Mouse (Mus musculus) limb, embryonic 11.5 days (tissue): ENCODE measurements around the gene St5. TPM values are rescaled to one million over a fixed set of nuclear protein-coding genes. Genes with fewer than 3 reads are reported as not detected.

Source experiments
- ATAC-seq: fragments of 200-750 bp; cut with Nextera tagmentation; 2 replicates; pipeline ENCODE4 v1.8.0; 2017; ENCODE audit warnings: low read depth; ENCODE audit not compliant: insufficient number of reproducible peaks, low FRiP score, low TSS enrichment
- DNase-seq: peaks from one replicate; pipeline ENCODE4 v3.0.0-alpha.2; 2015; ENCODE audit warnings: low spot score
- H3K27ac ChIP-seq: fragments of 300-500 bp; sonication (generic); replicated peaks from 2 replicates; pipeline ENCODE4 v1.5.1; 2014; ENCODE audit warnings: low read depth, mild to moderate bottlenecking, low read length
- H3K27me3 ChIP-seq: fragments of 300-500 bp; sonication (generic); 2 replicates; pipeline ENCODE4 v1.6.1; 2014; ENCODE audit warnings: mild to moderate bottlenecking, low read length, mixed read lengths; ENCODE audit not compliant: control insufficient read depth, insufficient read depth
- H3K36me3 ChIP-seq: fragments of 300-500 bp; sonication (generic); 2 replicates; pipeline ENCODE4 v1.6.1; 2014; ENCODE audit warnings: mild to moderate bottlenecking, low read length, moderate library complexity, mixed read lengths; ENCODE audit not compliant: control insufficient read depth, insufficient read depth
- H3K4me1 ChIP-seq: fragments of 300-500 bp; sonication (generic); 2 replicates; pipeline ENCODE4 v1.6.1; 2014; ENCODE audit warnings: low read length, mixed read lengths; ENCODE audit not compliant: control insufficient read depth, insufficient read depth
- H3K4me2 ChIP-seq: fragments of 300-500 bp; sonication (generic); 2 replicates; pipeline ENCODE4 v1.6.1; 2014; ENCODE audit warnings: low read depth, mild to moderate bottlenecking, moderate library complexity; ENCODE audit not compliant: severe bottlenecking
- H3K4me3 ChIP-seq: fragments of 300-500 bp; sonication (generic); 2 replicates; pipeline ENCODE4 v1.5.1; 2014; ENCODE audit warnings: low read depth, low read length
- H3K9ac ChIP-seq: fragments of 300-500 bp; sonication (generic); 2 replicates; pipeline ENCODE4 v1.6.1; 2014; ENCODE audit warnings: mild to moderate bottlenecking, low read length
- H3K9me3 ChIP-seq: fragments of 300-500 bp; sonication (generic); 2 replicates; pipeline ENCODE4 v1.6.1; 2016; ENCODE audit warnings: low read length; ENCODE audit not compliant: control insufficient read depth
- WGBS: fragments of 180-500 bp; shearing (Covaris S2); extraction: QIAGEN DNeasy Blood & Tissue Kit; methylation state at CpG from one replicate; pipeline ENCODE4 v1.1.7; 2014; 5-methylcytosine and 5-hydroxymethylcytosine counted together
- polyA plus RNA-seq: library from polyadenylated mRNA; unstranded; fragments of >200 nt; fragmentation: Nextera tagmentation; extraction: Ambion mirVana; gene quantifications from 2 replicates; pipeline ENCODE4 v1.2.1, GENCODE M21; 2014

St5 gene
- polyA plus RNA-seq, 1 experiment from 2014 or later = 52.3 TPM

DNA sequence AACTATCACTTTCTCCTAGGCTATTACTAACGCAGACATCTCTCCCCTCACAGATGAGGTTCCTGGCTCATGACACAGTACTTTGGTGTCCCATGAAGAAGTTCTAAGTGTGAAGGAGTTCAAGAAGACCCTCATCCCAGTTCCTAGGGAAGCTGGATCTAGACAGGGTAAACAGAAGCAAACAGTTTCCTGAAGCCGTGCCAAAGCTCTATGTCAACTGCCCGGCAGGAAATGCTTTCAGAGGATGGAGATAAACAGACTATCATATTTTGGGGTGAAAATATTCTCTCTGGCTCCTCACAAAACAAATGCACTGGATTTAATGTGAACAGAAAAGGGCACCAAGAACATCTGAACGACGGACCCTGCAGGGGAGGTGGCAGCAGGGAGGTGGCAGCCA lies 12.4 kb downstream of the St5 start:
- ATAC-seq = no peak
- DNase-seq = no peak
- Histone ChIP-seq H3K9ac (no peak overlapping the region), H3K4me1 (no peaks in the 10 kb centered on the region), H3K9me3 (no peaks in the 10 kb centered on the region), H3K4me3 (no peak overlapping the region), H3K27me3 (no peaks in the 10 kb centered on the region), H3K4me2 (no peak overlapping the region), H3K27ac (no peak overlapping the region), H3K36me3 (no peaks in the 10 kb centered on the region)
- WGBS = 91% methylated on average over 5 of the region's 5 CpGs

DNA sequence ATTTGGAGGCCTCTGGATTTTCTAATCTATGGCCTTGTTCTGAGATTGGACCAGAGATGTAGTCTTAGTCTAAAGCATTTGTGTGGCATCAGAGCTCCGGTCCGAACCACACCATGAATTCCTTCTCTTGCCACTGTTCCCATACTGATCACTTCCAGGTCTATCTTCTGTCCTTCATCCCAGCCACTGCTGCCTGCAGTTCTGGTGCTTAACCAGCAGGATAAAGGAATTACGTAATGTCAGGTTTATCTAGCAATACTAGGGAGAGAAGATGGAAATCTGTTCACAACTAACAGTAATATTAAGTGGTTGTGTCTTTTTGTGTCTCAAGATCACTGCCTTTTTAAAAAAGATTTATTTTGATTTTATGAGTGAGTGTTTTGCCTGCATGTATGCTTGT lies 13.3 kb downstream of the St5 start:
- ATAC-seq (no peak), DNase-seq (no peak)
- H3K4me1 ChIP-seq = no peaks in the 10 kb centered on the region
- H3K27ac ChIP-seq = no peak overlapping the region
- H3K27me3 ChIP-seq = no peaks in the 10 kb centered on the region
- WGBS = 89% methylated on average over 3 of the region's 3 CpGs
- no peaks in the 10 kb centered on the region for H3K36me3 ChIP-seq
- no peak overlapping the region for H3K9ac ChIP-seq
- no peaks in the 10 kb centered on the region for H3K9me3 ChIP-seq
- no peak overlapping the region for H3K4me2 ChIP-seq
- H3K4me3 ChIP-seq = no peak overlapping the region

DNA sequence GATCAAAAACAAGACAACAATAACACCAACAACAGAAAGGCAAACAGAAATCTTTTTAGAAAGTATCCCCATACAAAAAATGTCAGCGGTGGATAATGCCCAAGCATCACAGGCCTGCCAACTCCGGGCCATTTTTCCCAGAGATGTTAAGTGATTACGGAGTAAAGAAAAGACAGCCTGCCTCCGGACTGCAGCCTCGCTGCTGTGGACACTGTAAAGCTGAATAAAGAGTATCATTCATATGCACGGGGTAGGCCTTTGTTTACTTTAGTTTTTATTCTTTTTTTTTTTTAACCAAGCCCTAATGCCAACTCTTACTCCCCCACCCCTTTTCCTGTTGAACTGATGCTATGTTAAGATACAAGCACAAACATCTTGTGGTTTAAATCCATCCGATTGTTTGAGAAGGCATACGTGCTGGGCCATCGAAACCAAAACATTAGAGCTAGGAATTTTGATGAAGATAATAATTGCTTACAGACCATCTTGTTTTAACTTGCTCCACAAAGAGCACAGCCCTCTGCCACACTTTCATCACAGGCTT lies 16.7 kb downstream of the St5 start:
- ATAC-seq (no peak), DNase-seq (no peak)
- Histone ChIP-seq H3K4me3 (no peak overlapping the region), H3K27me3 (no peaks in the 10 kb centered on the region), H3K4me2 (no peak overlapping the region), H3K36me3 (no peaks in the 10 kb centered on the region), H3K27ac (no peak overlapping the region), H3K9me3 (no peaks in the 10 kb centered on the region), H3K4me1 (no peaks in the 10 kb centered on the region), H3K9ac (no peak overlapping the region)
- WGBS = 59% methylated on average over 9 of the region's 9 CpGs

DNA sequence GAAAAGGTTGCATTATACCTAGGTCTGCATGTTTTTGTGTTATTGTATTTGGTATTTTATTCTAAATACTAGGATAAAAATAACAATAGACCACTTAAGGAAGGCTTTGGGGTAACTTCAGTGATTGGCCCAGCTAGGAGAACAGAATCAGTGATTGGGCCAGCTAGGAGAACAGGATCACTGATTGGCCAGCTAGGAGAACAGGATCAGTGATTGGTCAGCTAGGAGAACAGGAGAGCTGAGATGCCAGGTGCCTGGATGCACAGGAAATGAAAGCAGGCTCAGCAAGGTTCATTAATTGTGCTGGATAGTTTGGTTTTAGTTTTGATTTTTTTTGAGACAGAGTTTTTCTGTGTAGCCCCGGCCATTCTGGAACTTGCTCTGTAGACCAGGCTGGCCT lies 22.5 kb downstream of the St5 start:
- 89% methylated on average over 1 of the region's 1 CpGs for WGBS
- H3K27ac ChIP-seq = no peak overlapping the region
- H3K36me3 ChIP-seq = no peaks in the 10 kb centered on the region
- no peak overlapping the region for H3K9ac ChIP-seq
- H3K4me3 ChIP-seq = no peak overlapping the region
- no peaks in the 10 kb centered on the region for H3K27me3 ChIP-seq
- H3K4me2 ChIP-seq = no peak overlapping the region
- no peaks in the 10 kb centered on the region for H3K9me3 ChIP-seq
- H3K4me1 ChIP-seq = no peaks in the 10 kb centered on the region
- ATAC-seq = no peak
- DNase-seq = no peak

DNA sequence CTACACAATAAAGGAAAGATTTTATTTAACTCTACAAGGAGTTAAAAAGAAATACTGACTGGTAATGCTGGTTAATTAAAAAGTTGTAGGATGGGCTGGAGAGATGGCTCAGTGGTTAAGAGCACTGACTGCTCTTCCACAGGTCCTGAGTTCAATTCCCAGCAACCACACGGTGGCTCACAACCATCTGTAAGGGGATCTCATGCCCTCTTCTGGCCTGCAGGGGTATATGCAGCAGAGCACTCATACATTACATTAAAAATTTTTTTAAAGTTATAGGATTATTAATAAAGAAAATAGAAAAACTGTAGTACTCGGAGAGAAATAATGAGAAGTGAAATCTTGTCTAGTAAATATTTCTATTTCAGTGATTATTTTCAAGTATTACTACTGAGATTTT lies 23.1 kb downstream of the St5 start:
- Histone ChIP-seq H3K9me3 (no peaks in the 10 kb centered on the region), H3K4me3 (no peak overlapping the region), H3K4me2 (no peak overlapping the region), H3K9ac (no peak overlapping the region), H3K36me3 (no peaks in the 10 kb centered on the region), H3K27ac (no peak overlapping the region), H3K4me1 (no peaks in the 10 kb centered on the region), H3K27me3 (no peaks in the 10 kb centered on the region)
- WGBS = 90% methylated on average over 2 of the region's 2 CpGs
- no peak for ATAC-seq
- DNase-seq = no peak

DNA sequence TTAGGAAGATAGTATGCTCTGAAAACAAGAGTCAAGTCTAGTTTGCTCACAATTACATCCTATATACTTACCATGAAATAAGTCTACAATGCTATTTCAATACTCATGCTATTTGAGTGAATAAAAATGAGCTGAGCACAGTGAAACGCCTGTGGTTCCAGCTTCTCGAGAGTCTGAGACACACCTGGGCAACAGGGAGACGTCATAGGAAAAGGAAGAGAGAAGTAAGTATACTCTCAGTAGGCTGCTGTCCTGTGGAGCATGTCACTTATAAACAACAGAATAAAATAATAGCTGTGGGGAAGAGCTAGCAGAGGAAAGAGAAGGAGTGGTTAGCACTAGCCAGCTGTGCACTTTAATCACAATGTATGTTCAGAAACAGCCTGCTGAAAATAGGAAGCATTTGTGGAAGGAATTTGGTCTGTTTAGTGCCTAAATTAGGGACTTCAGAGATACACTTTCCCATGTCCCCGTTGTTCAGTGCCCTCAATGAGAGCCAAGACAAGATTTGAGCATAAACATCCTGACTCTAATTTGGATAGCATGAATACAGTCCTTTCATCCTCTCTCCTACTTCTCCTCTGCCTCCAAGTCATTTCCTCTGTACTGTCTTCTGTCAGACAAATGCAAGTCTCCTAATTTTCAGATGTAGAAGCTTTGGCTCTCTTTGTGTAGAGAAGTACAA lies 28.3 kb downstream of the St5 start:
- no peak overlapping the region for H3K4me3 ChIP-seq
- no peak overlapping the region for H3K4me2 ChIP-seq
- H3K9ac ChIP-seq = no peak overlapping the region
- no peak for DNase-seq
- no peaks in the 10 kb centered on the region for H3K36me3 ChIP-seq
- H3K4me1 ChIP-seq = peaks cover under 1% of the 10 kb centered on the region; the same call in 1 of the 2 replicates
- no peaks in the 10 kb centered on the region for H3K9me3 ChIP-seq
- ATAC-seq = no peak
- H3K27me3 ChIP-seq = no peaks in the 10 kb centered on the region
- WGBS = 67% methylated on average over 4 of the region's 4 CpGs
- H3K27ac ChIP-seq = no peak overlapping the region

DNA sequence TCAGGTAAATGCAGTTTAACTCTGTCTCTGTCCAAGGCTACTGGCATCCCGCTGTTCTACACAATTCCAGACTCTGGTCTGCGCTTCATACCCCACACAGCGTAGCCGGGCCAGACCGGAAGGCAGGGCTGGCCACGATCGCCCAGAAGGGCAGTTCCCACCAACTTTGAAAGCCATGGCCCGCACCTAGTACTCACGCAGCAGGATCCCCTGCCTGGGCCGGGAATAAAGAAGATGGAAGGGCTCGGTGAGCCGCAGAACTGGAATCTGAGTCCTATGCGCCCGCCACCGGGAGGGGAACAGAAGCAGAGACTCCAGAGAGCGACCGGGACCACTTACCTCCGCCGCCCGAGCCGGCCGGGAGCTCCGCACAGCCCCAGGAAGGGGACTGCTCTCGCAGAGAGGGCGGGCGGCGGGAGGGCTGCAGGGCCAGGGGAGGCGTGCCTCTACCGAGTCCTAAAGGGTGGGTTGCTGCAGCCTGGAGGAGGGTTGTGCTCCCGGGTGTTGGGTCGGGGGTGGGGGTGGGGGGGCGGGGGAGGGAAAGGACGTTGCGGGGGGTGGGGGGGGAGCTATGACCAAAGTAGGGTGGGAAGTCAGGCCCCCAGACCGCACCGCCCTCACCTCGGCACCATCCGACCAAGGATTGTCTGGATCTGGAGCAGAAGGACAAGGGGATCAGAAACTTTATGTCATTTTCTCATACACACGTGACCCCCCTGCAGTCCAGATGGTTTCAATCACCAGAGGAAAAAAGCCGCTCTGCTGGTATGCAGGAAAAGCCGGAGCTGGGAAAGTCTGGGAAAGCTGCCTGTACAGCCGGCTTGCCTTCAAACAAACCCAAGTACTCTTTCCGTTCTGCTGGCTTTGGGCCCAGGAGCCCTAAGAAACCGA lies 31.6 kb downstream of the St5 start:
- Histone ChIP-seq H3K27me3 (no peaks in the 10 kb centered on the region), H3K27ac (peak overlapping the region; percentile 99), H3K4me3 (peak overlapping the region; percentile 77), H3K36me3 (no peaks in the 10 kb centered on the region), H3K9ac (peak overlapping the region; percentile 95), H3K4me2 (peak overlapping the region; percentile 60), H3K4me1 (peaks cover 7% of the 10 kb centered on the region), H3K9me3 (no peaks in the 10 kb centered on the region)
- ATAC-seq = peak; percentile 97
- under 1% methylated on average over 34 of the region's 44 CpGs for WGBS
- DNase-seq = peak; percentile 89

DNA sequence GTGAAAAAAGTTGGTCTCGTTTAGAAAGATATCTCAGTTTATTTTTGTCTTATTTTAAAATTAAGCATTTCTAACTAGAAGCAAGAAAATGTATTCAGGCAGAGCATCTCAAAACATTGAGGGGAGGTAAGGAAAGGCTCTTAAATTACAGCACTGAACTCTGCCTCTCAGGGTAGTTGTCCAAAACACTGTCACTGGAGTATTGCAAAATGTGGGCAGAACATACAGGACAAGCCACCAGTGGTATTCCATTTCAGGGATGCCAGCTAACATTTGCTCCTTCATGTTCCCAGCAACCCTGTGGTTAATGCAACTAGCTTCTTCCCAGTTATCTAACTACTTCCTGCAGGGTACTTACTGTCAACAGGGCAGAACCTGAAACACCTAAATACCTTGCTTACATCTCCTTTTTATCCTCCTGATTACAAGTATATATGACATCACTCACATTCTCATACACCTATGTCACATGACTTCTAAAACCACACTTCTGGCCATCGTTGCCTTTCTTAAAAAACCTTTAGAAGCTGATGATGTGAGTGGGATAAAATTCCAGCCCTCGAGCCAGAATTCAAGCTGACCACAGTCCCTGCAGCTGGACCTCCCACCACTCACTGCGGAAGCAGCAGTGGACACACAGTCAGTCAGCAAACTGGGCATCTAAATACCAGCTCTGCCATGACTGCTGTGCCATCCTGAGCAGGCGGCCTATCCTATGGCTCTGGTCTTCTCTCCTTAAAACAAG lies 33.8 kb downstream of the St5 start:
- Histone ChIP-seq H3K27me3 (no peaks in the 10 kb centered on the region), H3K36me3 (no peaks in the 10 kb centered on the region), H3K4me2 (peak overlapping the region; percentile 27; the same call in 1 of the 2 replicates), H3K27ac (no peak overlapping the region), H3K9ac (no peak overlapping the region), H3K9me3 (no peaks in the 10 kb centered on the region), H3K4me1 (peaks cover 7% of the 10 kb centered on the region), H3K4me3 (no peak overlapping the region)
- WGBS = 70% methylated on average over 5 of the region's 5 CpGs
- DNase-seq = no peak
- no peak for ATAC-seq
